Mouse (Mus musculus) embryonic facial prominence, embryonic 14.5 days (tissue): Measurements from ENCODE around the gene B430306N03Rik. TPM values are rescaled to one million over a fixed set of nuclear protein-coding genes. Genes with fewer than 3 reads are reported as not detected.
A peak's percentile ranks its signal among the peaks of the same experiment; 100 is the strongest.

Experiments used
- ATAC-seq: fragments of 200-750 bp; cut with Nextera tagmentation; 2 replicates; pipeline ENCODE4 v1.8.0; 2017; ENCODE audit warnings: low read depth, moderate number of reproducible peaks, moderate TSS enrichment
- DNase-seq: peaks from one replicate; pipeline ENCODE4 v3.0.0-alpha.2; 2015; ENCODE audit warnings: low spot score
- H3K27ac ChIP-seq: fragments of 300-500 bp; sonication (generic); replicated peaks from 2 replicates; pipeline ENCODE4 v1.5.1; 2014; ENCODE audit warnings: low read depth, mild to moderate bottlenecking, low read length, moderate library complexity
- H3K27me3 ChIP-seq: fragments of 300-500 bp; sonication (generic); replicated peaks from 2 replicates; pipeline ENCODE4 v1.6.1; 2014; ENCODE audit warnings: low read length; ENCODE audit not compliant: control insufficient read depth, insufficient read depth
- H3K36me3 ChIP-seq: fragments of 300-500 bp; sonication (generic); 2 replicates; pipeline ENCODE4 v1.6.1; 2014; ENCODE audit warnings: low read length, mixed read lengths; ENCODE audit not compliant: control insufficient read depth, insufficient read depth
- H3K4me1 ChIP-seq: fragments of 300-500 bp; sonication (generic); 2 replicates; pipeline ENCODE4 v1.6.1; 2014; ENCODE audit warnings: antibody characterized with exemption, low read length; ENCODE audit not compliant: control insufficient read depth, insufficient read depth
- H3K4me2 ChIP-seq: fragments of 300-500 bp; sonication (generic); 2 replicates; pipeline ENCODE4 v1.6.1; 2014; ENCODE audit warnings: low read depth, mild to moderate bottlenecking, low read length, moderate library complexity, mixed read lengths
- H3K4me3 ChIP-seq: fragments of 300-500 bp; sonication (generic); 2 replicates; pipeline ENCODE4 v1.5.1; 2014; ENCODE audit warnings: low read depth, mild to moderate bottlenecking, low read length
- H3K9ac ChIP-seq: fragments of 300-500 bp; sonication (generic); 2 replicates; pipeline ENCODE4 v1.6.1; 2014; ENCODE audit warnings: low read depth, mild to moderate bottlenecking, low read length, moderate library complexity, mixed read lengths
- H3K9me3 ChIP-seq: fragments of 300-500 bp; sonication (generic); 2 replicates; pipeline ENCODE4 v1.6.1; 2016; ENCODE audit warnings: low read length; ENCODE audit not compliant: control insufficient read depth
- WGBS: fragments of 180-500 bp; shearing (Covaris S2); extraction: QIAGEN DNeasy Blood & Tissue Kit; methylation state at CpG from one replicate; pipeline ENCODE4 v1.1.7; 2014; 5-methylcytosine and 5-hydroxymethylcytosine counted together
- polyA plus RNA-seq: library from polyadenylated mRNA; unstranded; fragments of >200 nt; fragmentation: Nextera tagmentation; extraction: Ambion mirVana; gene quantifications from 2 replicates; pipeline ENCODE4 v1.2.1, GENCODE M21; 2014

The B430306N03Rik gene
- polyA plus RNA-seq, 1 experiment from 2014 or later = 1.0 TPM

DNA sequence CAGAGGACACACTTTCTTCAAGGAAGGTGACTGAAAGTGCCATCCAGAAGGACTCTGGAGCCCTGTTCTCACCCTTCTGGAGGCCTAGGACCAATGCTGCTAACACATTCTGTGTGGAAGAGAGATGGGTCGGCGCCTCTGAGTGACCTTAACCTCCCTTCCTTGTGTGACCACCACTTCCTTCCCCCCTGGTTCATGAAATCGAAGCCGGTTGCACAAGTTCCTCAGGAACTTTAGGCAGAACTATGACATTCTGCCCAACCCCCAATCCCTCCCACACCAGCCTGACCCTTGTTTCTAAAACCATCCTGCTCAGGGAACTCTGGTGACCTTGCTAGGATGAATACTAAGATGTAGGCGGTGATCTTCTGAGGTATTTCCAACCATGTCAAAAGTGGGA lies 8.3 kb downstream of the B430306N03Rik start:
- Histone ChIP-seq H3K4me1 (peaks cover 3% of the 10 kb centered on the region; the same call in 1 of the 2 replicates), H3K27me3 (no peaks in the 10 kb centered on the region), H3K36me3 (no peaks in the 10 kb centered on the region), H3K4me2 (no peak overlapping the region), H3K9ac (no peak overlapping the region), H3K9me3 (no peaks in the 10 kb centered on the region), H3K27ac (no peak overlapping the region), H3K4me3 (no peak overlapping the region)
- 85% methylated on average over 5 of the region's 5 CpGs for WGBS
- DNase-seq (no peak), ATAC-seq (no peak)

DNA sequence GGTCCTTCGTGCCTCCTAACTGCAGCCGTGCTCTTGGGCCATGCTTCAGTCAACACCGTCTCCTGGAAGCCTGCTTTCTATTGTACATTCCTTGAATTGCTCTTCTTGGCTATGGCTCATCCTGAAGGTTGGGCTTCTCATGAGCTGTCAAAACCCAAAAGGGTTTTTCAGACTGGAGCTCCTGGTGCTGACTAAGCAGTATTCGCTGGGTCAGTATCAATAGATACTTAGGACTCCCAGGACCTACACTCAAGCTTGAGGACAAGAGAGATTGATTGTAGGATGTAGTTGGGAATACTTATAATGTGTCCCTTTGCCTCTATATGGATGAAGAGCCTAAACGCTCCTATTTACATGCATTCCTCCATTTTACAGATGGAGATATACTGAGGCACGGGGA lies 9.2 kb downstream of the B430306N03Rik start:
- WGBS = 89% methylated on average over 6 of the region's 6 CpGs
- no peaks in the 10 kb centered on the region for H3K9me3 ChIP-seq
- no peaks in the 10 kb centered on the region for H3K36me3 ChIP-seq
- H3K4me2 ChIP-seq = no peak overlapping the region
- DNase-seq = no peak
- ATAC-seq = no peak
- H3K27ac ChIP-seq = no peak overlapping the region
- H3K9ac ChIP-seq = no peak overlapping the region
- no peaks in the 10 kb centered on the region for H3K27me3 ChIP-seq
- H3K4me3 ChIP-seq = no peak overlapping the region
- peaks cover 3% of the 10 kb centered on the region; the same call in 1 of the 2 replicates for H3K4me1 ChIP-seq

DNA sequence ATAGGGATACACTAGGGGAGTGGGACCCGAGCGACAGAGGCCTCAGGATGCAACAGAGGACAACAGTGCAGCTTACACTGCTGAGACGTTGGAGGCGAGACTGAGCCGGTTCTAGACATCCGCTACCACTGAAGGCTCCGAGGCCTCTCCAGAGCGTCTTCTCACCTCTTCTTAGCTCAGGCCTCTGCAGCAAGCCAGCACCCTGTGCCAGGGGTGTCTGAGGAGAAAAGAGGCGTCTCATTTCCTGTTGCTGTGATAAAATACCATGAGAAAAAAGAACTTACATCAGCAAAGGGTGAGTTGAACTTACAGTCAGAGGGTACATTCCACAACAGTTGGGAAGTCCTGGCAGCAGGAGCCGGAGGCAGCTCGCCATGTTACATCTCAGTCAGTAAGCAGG lies 9.7 kb downstream of the B430306N03Rik start:
- Histone ChIP-seq H3K36me3 (no peaks in the 10 kb centered on the region), H3K9me3 (no peaks in the 10 kb centered on the region), H3K4me3 (no peak overlapping the region), H3K27ac (no peak overlapping the region), H3K4me1 (peaks cover 3% of the 10 kb centered on the region; the same call in 1 of the 2 replicates), H3K9ac (no peak overlapping the region), H3K4me2 (no peak overlapping the region), H3K27me3 (no peaks in the 10 kb centered on the region)
- 93% methylated on average over 11 of the region's 11 CpGs for WGBS
- no peak for DNase-seq
- ATAC-seq = no peak

DNA sequence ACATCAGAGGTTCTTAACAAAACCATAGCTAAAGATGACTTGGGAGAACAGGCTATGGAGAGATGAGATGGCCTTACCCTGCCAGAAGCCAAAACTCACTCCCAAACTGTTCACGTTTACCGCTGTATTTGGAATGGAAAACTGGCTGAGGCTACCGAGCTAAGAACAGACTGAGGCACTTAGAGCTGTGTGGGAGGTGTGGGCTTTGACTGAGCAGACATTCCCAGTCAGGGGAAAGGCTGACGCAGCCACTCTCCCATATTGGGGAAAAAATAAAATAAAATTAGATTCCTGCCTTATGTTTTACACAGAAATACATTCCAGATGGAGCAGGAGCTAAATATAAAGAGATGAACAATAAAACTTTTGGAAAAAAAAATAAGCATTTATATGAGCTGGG lies 10.7 kb downstream of the B430306N03Rik start:
- ATAC-seq = no peak
- 51% methylated on average over 4 of the region's 4 CpGs for WGBS
- DNase-seq = peak; percentile 63

DNA sequence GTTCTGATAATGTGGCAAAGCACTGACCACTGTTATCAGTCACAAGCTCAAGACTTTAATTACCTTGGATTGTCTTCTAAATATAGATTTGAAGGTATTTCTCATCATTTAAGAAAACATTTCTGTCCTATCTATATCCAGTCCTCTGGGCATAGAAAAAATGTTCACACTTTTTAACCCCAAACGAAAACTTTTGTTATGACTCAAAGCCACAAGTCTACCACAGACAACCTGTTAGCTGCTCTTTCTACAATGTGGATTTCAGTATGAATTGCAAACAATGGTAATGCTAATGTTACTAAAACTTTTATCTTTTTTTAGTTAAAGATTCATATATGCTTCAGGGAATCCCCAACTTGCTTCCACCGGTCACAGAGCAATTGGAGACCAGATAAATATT lies 16.6 kb downstream of the B430306N03Rik start:
- ATAC-seq = no peak
- Histone ChIP-seq H3K4me2 (no peak overlapping the region), H3K27ac (no peak overlapping the region), H3K9ac (no peak overlapping the region), H3K36me3 (no peaks in the 10 kb centered on the region), H3K4me1 (no peaks in the 10 kb centered on the region), H3K4me3 (no peak overlapping the region), H3K27me3 (no peaks in the 10 kb centered on the region), H3K9me3 (no peaks in the 10 kb centered on the region)
- DNase-seq = no peak
- WGBS = 92% methylated on average over 2 of the region's 2 CpGs

More for the DNA sequence above, 10.7 kb downstream of the B430306N03Rik start:
- no peak overlapping the region for H3K4me2 ChIP-seq
- H3K4me1 ChIP-seq = peaks cover 3% of the 10 kb centered on the region; the same call in 1 of the 2 replicates
- no peaks in the 10 kb centered on the region for H3K27me3 ChIP-seq
- H3K9me3 ChIP-seq = no peaks in the 10 kb centered on the region
- no peak overlapping the region for H3K4me3 ChIP-seq
- no peaks in the 10 kb centered on the region for H3K36me3 ChIP-seq
- peak overlapping the region; percentile 42 for H3K27ac ChIP-seq
- no peak overlapping the region for H3K9ac ChIP-seq

DNA sequence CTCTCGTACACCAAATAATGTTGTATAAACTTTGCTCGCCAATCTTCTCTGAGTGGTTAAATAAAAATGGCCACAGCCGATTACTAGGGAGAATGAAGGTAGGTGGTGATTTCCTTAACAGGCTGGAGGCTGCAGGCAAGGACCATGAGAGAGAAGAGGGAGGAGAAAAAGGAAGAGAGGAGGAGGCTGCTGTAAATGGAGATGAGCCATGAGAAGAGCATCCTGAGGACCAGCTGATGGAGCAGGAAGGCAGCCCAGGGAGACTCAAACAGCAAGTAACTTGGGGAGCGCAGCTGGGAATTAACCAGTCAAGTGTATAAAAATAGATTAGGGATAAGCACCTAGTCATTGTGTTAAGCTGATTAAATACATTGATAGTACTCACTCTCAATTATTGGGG lies 18.2 kb downstream of the B430306N03Rik start:
- no peak for DNase-seq
- 86% methylated on average over 4 of the region's 4 CpGs for WGBS
- no peak overlapping the region for H3K4me3 ChIP-seq
- ATAC-seq = no peak
- H3K9ac ChIP-seq = no peak overlapping the region
- H3K27ac ChIP-seq = no peak overlapping the region
- H3K36me3 ChIP-seq = no peaks in the 10 kb centered on the region
- no peaks in the 10 kb centered on the region for H3K9me3 ChIP-seq
- H3K27me3 ChIP-seq = no peaks in the 10 kb centered on the region
- H3K4me1 ChIP-seq = no peaks in the 10 kb centered on the region
- no peak overlapping the region for H3K4me2 ChIP-seq

DNA sequence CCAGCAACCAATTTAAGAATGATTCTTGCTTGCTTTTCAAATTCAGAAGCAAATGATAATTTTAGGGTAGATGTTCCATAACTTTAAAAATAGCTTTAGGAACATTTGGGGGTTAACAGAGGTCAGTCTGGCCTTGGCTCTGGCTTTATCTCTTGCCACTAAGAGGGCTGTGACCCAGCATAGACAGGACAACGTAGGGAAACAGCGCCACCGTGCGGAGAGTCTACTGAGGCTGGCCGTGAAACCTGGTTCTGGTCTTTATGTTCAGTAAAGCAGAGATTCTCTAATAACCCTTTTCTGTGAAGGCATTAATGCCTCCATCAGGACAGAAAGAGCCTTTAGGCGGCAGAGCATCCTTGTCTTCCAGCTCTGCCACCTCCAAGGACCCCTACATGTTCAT lies 20.9 kb downstream of the B430306N03Rik start:
- 4% methylated on average over 6 of the region's 6 CpGs for WGBS
- no peak for ATAC-seq

DNA sequence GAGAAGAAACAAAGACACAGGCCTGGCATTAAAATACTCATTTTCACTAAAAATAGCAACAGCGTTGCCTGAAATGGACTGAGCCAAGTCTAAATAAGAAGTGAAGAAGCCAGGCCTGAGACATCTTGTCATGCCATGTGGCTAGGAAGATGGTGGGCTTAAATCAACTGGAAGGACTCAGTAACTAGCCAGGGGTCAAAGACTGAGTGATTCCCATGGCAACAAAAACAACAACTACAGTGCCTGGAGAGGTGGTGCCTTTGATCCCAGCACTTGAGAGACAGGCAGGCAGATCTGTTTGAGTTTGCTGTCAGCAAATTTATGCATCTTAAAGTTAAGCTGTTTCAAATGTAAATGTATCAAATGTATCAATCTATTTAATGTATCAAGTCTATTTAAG lies 24.3 kb downstream of the B430306N03Rik start:
- ATAC-seq = no peak
- Histone ChIP-seq H3K4me3 (no peak overlapping the region), H3K27me3 (no peaks in the 10 kb centered on the region), H3K4me1 (no peaks in the 10 kb centered on the region), H3K4me2 (no peak overlapping the region), H3K36me3 (no peaks in the 10 kb centered on the region), H3K9me3 (no peaks in the 10 kb centered on the region), H3K27ac (no peak overlapping the region), H3K9ac (no peak overlapping the region)
- 97% methylated on average over 1 of the region's 1 CpGs for WGBS
- DNase-seq = no peak

More for the DNA sequence above, 20.9 kb downstream of the B430306N03Rik start:
- Histone ChIP-seq H3K36me3 (no peaks in the 10 kb centered on the region), H3K9ac (no peak overlapping the region), H3K4me1 (no peaks in the 10 kb centered on the region), H3K27ac (no peak overlapping the region), H3K9me3 (no peaks in the 10 kb centered on the region), H3K4me2 (no peak overlapping the region), H3K4me3 (no peak overlapping the region), H3K27me3 (no peaks in the 10 kb centered on the region)
- DNase-seq = peak; percentile 62

DNA sequence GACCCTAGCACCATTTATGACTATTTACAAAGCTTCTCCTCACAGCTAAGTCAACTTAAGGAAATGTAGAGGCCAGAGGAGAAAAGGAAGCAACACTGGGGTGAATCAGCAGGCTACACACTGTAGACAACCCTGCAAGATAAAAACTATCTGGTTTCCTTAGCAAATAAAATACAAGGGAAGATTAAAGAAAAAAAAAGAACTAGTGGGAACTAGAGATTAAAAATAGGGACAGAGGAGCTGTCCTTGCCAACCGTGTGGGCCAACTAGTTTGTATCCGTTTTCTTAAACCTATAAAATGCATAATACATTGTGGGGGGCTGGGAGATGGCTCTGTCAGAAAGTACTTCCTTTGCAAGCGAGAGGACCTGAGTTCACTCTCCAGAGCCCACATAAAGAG lies 26.0 kb downstream of the B430306N03Rik start:
- DNase-seq (no peak), ATAC-seq (no peak)
- H3K4me1 ChIP-seq = no peaks in the 10 kb centered on the region

More for the DNA sequence above, 26.0 kb downstream of the B430306N03Rik start:
- H3K9ac ChIP-seq = no peak overlapping the region
- WGBS = 71% methylated on average over 3 of the region's 3 CpGs
- no peaks in the 10 kb centered on the region for H3K27me3 ChIP-seq
- H3K9me3 ChIP-seq = no peaks in the 10 kb centered on the region
- no peak overlapping the region for H3K27ac ChIP-seq
- no peak overlapping the region for H3K4me3 ChIP-seq
- H3K36me3 ChIP-seq = no peaks in the 10 kb centered on the region
- no peak overlapping the region for H3K4me2 ChIP-seq
